Mouse (Mus musculus): ENCODE data around the gene Ets1.

- TF ChIP-seq CTCF (IDR thresholded peaks at IDR 0.05; ENCODE audit: low read depth, low read length) (no peak), POLR2A (IDR thresholded peaks at IDR 0.05; ENCODE audit: borderline replicate concordance, low read depth, low read length) (no peak)
Observed at GRCm38 (mm10) chr9:32701998-32702305, 65.9 kb downstream of the Ets1 start.

Measured in bone marrow macrophage, adult 2 months (primary cell).